Mouse (Mus musculus) MEL (cell line): ENCODE measurements around the gene Irak2. TPM values are rescaled to one million over a fixed set of nuclear protein-coding genes. Genes with fewer than 3 reads are reported as not detected.

Experiments used
- DNase-seq: peaks from one replicate; pipeline ENCODE4 v3.0.0; 2011; ENCODE audit warnings: low read depth, low spot score
- H3K27ac ChIP-seq: 2 replicates; pipeline ENCODE4 v1.5.1; 2012; ENCODE audit warnings: low read depth, mild to moderate bottlenecking, control low read depth, low read length, moderate library complexity; ENCODE audit not compliant: control insufficient read depth
- H3K27me3 ChIP-seq, 2 experiments: fragments of 150-350 bp in 1 of 2; sonication (generic) in 1 of 2; 2 replicates each; pipeline ENCODE4 v1.6.1; 2012; ENCODE audit warnings: low read length in 2 of 2, mild to moderate bottlenecking in 2 of 2, improper control_type of control experiment in 1 of 2, moderate library complexity in 1 of 2; ENCODE audit not compliant: insufficient read depth in 2 of 2, control insufficient read depth in 1 of 2
- H3K36me3 ChIP-seq, 2 experiments: 2 replicates each; pipeline ENCODE4 v1.6.1; 2012 to 2014; ENCODE audit warnings: low read length in 2 of 2, improper control_type of control experiment in 1 of 2, inconsistent platforms in 1 of 2, mild to moderate bottlenecking in 1 of 2; ENCODE audit not compliant: insufficient read depth in 2 of 2, control insufficient read depth in 1 of 2
- H3K4me1 ChIP-seq, 2 experiments: fragments of 150-350 bp in 1 of 2; sonication (generic) in 1 of 2; 2 replicates each; pipeline ENCODE4 v1.6.1; 2012; ENCODE audit warnings: low read length in 2 of 2, improper control_type of control experiment in 1 of 2, mild to moderate bottlenecking in 1 of 2; ENCODE audit not compliant: insufficient read depth in 2 of 2, control insufficient read depth in 1 of 2
- H3K4me3 ChIP-seq, 2 experiments: fragments of 150-350 bp in 1 of 2; sonication (generic) in 1 of 2; 2 replicates each; pipeline ENCODE4 v1.5.1; 2012; ENCODE audit warnings: low read depth in 2 of 2, low read length in 2 of 2, mild to moderate bottlenecking in 2 of 2, moderate library complexity in 2 of 2, control low read depth in 1 of 2, improper control_type of control experiment in 1 of 2; ENCODE audit not compliant: control insufficient read depth in 1 of 2, insufficient read depth in 1 of 2
- H3K79me2 ChIP-seq: 2 replicates; pipeline ENCODE4 v1.6.1; 2012; ENCODE audit warnings: mild to moderate bottlenecking, low read length, moderate library complexity; ENCODE audit not compliant: control insufficient read depth, poor library complexity, insufficient read depth
- H3K9ac ChIP-seq: 2 replicates; pipeline ENCODE4 v1.6.1; 2012; ENCODE audit warnings: low read depth, mild to moderate bottlenecking, control low read depth, low read length, moderate library complexity; ENCODE audit not compliant: control insufficient read depth, poor library complexity, severe bottlenecking
- H3K9me3 ChIP-seq: fragments of 150-350 bp; sonication (generic); replicated peaks from 2 replicates; pipeline ENCODE4 v1.6.1; 2012; ENCODE audit warnings: mild to moderate bottlenecking, low read length, improper control_type of control experiment, moderate library complexity; ENCODE audit not compliant: insufficient read depth
- BHLHE40 ChIP-seq: IDR thresholded peaks from 2 replicates; pipeline ENCODE4 v1.6.1; 2012; ENCODE audit warnings: low read depth, mild to moderate bottlenecking, inconsistent platforms, low read length, improper control_type of control experiment, borderline replicate concordance
- CHD1 ChIP-seq: IDR thresholded peaks from 2 replicates; pipeline ENCODE4 v1.6.1; 2012; ENCODE audit warnings: low read depth, mild to moderate bottlenecking, inconsistent platforms, low read length, improper control_type of control experiment
- CHD2 ChIP-seq: IDR thresholded peaks from 2 replicates; pipeline ENCODE4 v1.6.1; 2011; ENCODE audit warnings: low read length, improper control_type of control experiment
- CTCF ChIP-seq, 3 experiments: IDR thresholded peaks in 2 of 3; conservative IDR thresholded peaks in 1 of 3; 2 replicates each; pipeline ENCODE4 v1.5.1; 2011 to 2012; ENCODE audit warnings: low read length in 3 of 3, low read depth in 2 of 3, mild to moderate bottlenecking in 2 of 3, improper control_type of control experiment in 1 of 3, inconsistent platforms in 1 of 3, mixed read lengths in 1 of 3, moderate library complexity in 1 of 3; ENCODE audit not compliant: control insufficient read depth in 1 of 3, insufficient read depth in 1 of 3, poor library complexity in 1 of 3, severe bottlenecking in 1 of 3
- E2F4 ChIP-seq: IDR thresholded peaks from 2 replicates; pipeline ENCODE4 v1.6.1; 2011; ENCODE audit warnings: low read depth, low read length, improper control_type of control experiment, borderline replicate concordance
- ELF1 ChIP-seq: IDR thresholded peaks from 2 replicates; pipeline ENCODE4 v1.6.1; 2014; ENCODE audit warnings: low read depth, mild to moderate bottlenecking, inconsistent platforms, low read length, improper control_type of control experiment, moderate library complexity
- EP300 ChIP-seq, 2 experiments: IDR thresholded peaks; 2 replicates each; pipeline ENCODE4 v1.6.1; 2011; ENCODE audit warnings: improper control_type of control experiment in 2 of 2, low read length in 2 of 2, low read depth in 1 of 2, mild to moderate bottlenecking in 1 of 2
- ETS1 ChIP-seq: IDR thresholded peaks from 2 replicates; pipeline ENCODE4 v1.6.1; 2012; ENCODE audit warnings: low read depth, mild to moderate bottlenecking, inconsistent platforms, low read length, improper control_type of control experiment, moderate library complexity
- GATA1 ChIP-seq: IDR thresholded peaks from 2 replicates; pipeline ENCODE4 v1.6.1; 2011; ENCODE audit warnings: low read depth, low read length, improper control_type of control experiment
- JUND ChIP-seq: IDR thresholded peaks from 2 replicates; pipeline ENCODE4 v1.6.1; 2011; ENCODE audit warnings: low read depth, mild to moderate bottlenecking, improper control_type of control experiment, low read length
- KAT2A ChIP-seq: conservative IDR thresholded peaks from 2 replicates; pipeline ENCODE4 v1.6.1; 2012; ENCODE audit warnings: low read depth, low read length, improper control_type of control experiment, inconsistent platforms
- MAFK ChIP-seq: IDR thresholded peaks from 2 replicates; pipeline ENCODE4 v1.6.1; 2011; ENCODE audit warnings: low read depth, mild to moderate bottlenecking, low read length, improper control_type of control experiment, borderline replicate concordance
- MAZ ChIP-seq: IDR thresholded peaks from 2 replicates; pipeline ENCODE4 v1.6.1; 2012; ENCODE audit warnings: low read depth, mild to moderate bottlenecking, inconsistent platforms, low read length, improper control_type of control experiment
- MEF2A ChIP-seq: IDR thresholded peaks from 2 replicates; pipeline ENCODE4 v1.6.1; 2014; ENCODE audit warnings: low read depth, mild to moderate bottlenecking, inconsistent platforms, low read length, improper control_type of control experiment; ENCODE audit not compliant: poor library complexity, insufficient replicate concordance, severe bottlenecking; ENCODE audit errors: extremely low read depth
- MYB ChIP-seq: IDR thresholded peaks from 2 replicates; pipeline ENCODE4 v1.6.1; 2011; ENCODE audit warnings: mild to moderate bottlenecking, low read depth, low read length, improper control_type of control experiment
- NELFE ChIP-seq: IDR thresholded peaks from 2 replicates; pipeline ENCODE4 v1.6.1; 2011; ENCODE audit warnings: low read depth, low read length, improper control_type of control experiment
- POLR2A ChIP-seq, 2 experiments: IDR thresholded peaks; 2 replicates each; pipeline ENCODE4 v1.6.1; 2011 to 2012; ENCODE audit warnings: low read length in 2 of 2, mild to moderate bottlenecking in 2 of 2, control low read depth in 1 of 2, improper control_type of control experiment in 1 of 2, low read depth in 1 of 2, moderate library complexity in 1 of 2; ENCODE audit not compliant: control insufficient read depth in 1 of 2, insufficient read depth in 1 of 2, poor library complexity in 1 of 2
- POLR2AphosphoS2 ChIP-seq: IDR thresholded peaks from 2 replicates; pipeline ENCODE4 v1.6.1; 2011; ENCODE audit warnings: low read length, improper control_type of control experiment
- POLR2AphosphoS5 ChIP-seq: IDR thresholded peaks from 2 replicates; pipeline ENCODE4 v1.6.1; 2012; ENCODE audit warnings: low read depth, borderline replicate concordance, mild to moderate bottlenecking, inconsistent platforms, low read length, moderate library complexity, mixed read lengths
- SIN3A ChIP-seq: IDR thresholded peaks from 2 replicates; pipeline ENCODE4 v1.6.1; 2012; ENCODE audit warnings: low read length, improper control_type of control experiment, inconsistent platforms
- SMC3 ChIP-seq: IDR thresholded peaks from 2 replicates; pipeline ENCODE4 v1.6.1; 2011; ENCODE audit warnings: low read depth, low read length, improper control_type of control experiment
- TAL1 ChIP-seq: IDR thresholded peaks from 2 replicates; pipeline ENCODE4 v1.6.1; 2012; ENCODE audit warnings: mild to moderate bottlenecking, inconsistent platforms, low read length, moderate library complexity, mixed read lengths
- TCF12 ChIP-seq: IDR thresholded peaks from 2 replicates; pipeline ENCODE4 v1.6.1; 2014; ENCODE audit warnings: low read depth, mild to moderate bottlenecking, inconsistent platforms, low read length, improper control_type of control experiment, moderate library complexity
- UBTF ChIP-seq: IDR thresholded peaks from 2 replicates; pipeline ENCODE4 v1.6.1; 2012; ENCODE audit warnings: low read depth, mild to moderate bottlenecking, inconsistent platforms, low read length, improper control_type of control experiment, moderate library complexity, borderline replicate concordance; ENCODE audit not compliant: insufficient read depth
- USF1 ChIP-seq: IDR thresholded peaks from 2 replicates; pipeline ENCODE4 v1.6.1; 2014; ENCODE audit warnings: low read depth, mild to moderate bottlenecking, inconsistent platforms, low read length, improper control_type of control experiment, moderate library complexity
- USF2 ChIP-seq, 2 experiments: IDR thresholded peaks; 2 replicates each; pipeline ENCODE4 v1.6.1; 2011 to 2012; ENCODE audit warnings: improper control_type of control experiment in 2 of 2, low read length in 2 of 2, borderline replicate concordance in 1 of 2, inconsistent platforms in 1 of 2, low read depth in 1 of 2, mild to moderate bottlenecking in 1 of 2; ENCODE audit not compliant: insufficient read depth in 1 of 2
- ZC3H11A ChIP-seq: IDR thresholded peaks from 2 replicates; pipeline ENCODE4 v1.6.1; 2012; ENCODE audit warnings: low read depth, mild to moderate bottlenecking, inconsistent platforms, low read length, improper control_type of control experiment
- ZKSCAN1 ChIP-seq: IDR thresholded peaks from 2 replicates; pipeline ENCODE4 v1.6.1; 2012; ENCODE audit warnings: low read depth, mild to moderate bottlenecking, inconsistent platforms, low read length, improper control_type of control experiment, moderate library complexity
- ZMIZ1 ChIP-seq: IDR thresholded peaks from 2 replicates; pipeline ENCODE4 v1.6.1; 2012; ENCODE audit warnings: low read depth, mild to moderate bottlenecking, inconsistent platforms, low read length, improper control_type of control experiment, moderate library complexity
- ZNF384 ChIP-seq: IDR thresholded peaks from 2 replicates; pipeline ENCODE4 v1.6.1; 2012; ENCODE audit warnings: low read depth, mild to moderate bottlenecking, inconsistent platforms, low read length, improper control_type of control experiment
- polyA plus RNA-seq, 2 experiments: library from polyadenylated mRNA; stranded (reverse) in 1 of 2; unstranded in 1 of 2; fragments of >175 nt in 1 of 2; fragments of >200 nt in 1 of 2; gene quantifications; 2 replicates each; pipeline versions ENCODE4 v1.2.1 to v1.2.4; 2012; ENCODE audit warnings: low replicate concordance in 2 of 2, low read depth in 1 of 2; ENCODE audit not compliant: insufficient read length in 2 of 2, insufficient read depth in 1 of 2, missing spikeins in 1 of 2
- total RNA-seq: library from RNA; depleted of rRNA; stranded (reverse); fragments of 300-350 nt; gene quantifications from 2 replicates; pipeline ENCODE4 v1.2.3, GENCODE M21; 2012

Irak2 gene
- total and polyA plus RNA-seq, 3 experiments, result 5.2 to 6.8 TPM; not detected in 1

DNA sequence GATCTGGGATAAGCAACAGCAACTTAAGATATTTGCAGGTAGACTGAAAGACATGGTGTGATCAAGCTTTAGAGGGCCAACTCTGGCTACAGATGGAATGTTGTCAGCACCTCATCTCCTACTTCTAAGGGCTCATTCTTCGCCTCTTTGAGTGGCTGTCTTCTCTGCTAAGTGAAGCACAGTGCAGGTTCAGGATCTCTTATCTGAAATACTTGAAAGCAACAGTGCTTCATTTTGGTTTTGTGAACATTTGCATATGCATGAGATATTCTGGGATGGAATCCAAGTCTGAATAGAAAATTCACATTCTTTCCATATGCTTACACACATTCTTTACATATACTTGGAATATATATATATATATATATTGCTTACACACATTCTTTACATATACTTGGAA is 104.1 kb downstream of the Irak2 start:
- Histone ChIP-seq H3K36me3 (peaks cover 2 to 7% of the 10 kb centered on the region in 2 experiments; a peak in 2 of 4 replicates), H3K27ac (no peak overlapping the region), H3K4me3 (no peak overlapping the region), H3K79me2 (peaks cover 27% of the 10 kb centered on the region), H3K4me1 (peaks cover 0 to 9% of the 10 kb centered on the region in 2 experiments; a peak in 3 of 4 replicates), H3K9me3 (no peaks in the 10 kb centered on the region), H3K9ac (no peak overlapping the region), H3K27me3 (peaks cover 6 to 7% of the 10 kb centered on the region in 2 experiments)
- TF ChIP-seq USF1 (no peak), POLR2A (IDR thresholded peaks at IDR 0.05; ENCODE audit: control insufficient read depth in 1 of 2, insufficient read depth in 1 of 2, low read depth in 1 of 2, low read length in 2 of 2, poor library complexity in 1 of 2) (no peak), UBTF (no peak), CHD2 (no peak), POLR2AphosphoS2 (no peak), TAL1 (no peak), MAFK (no peak), EP300 (IDR thresholded peaks at IDR 0.05; ENCODE audit: low read depth in 1 of 2, low read length in 2 of 2) (no peak), MAZ (no peak), GATA1 (no peak), ZC3H11A (no peak), E2F4 (no peak), TCF12 (no peak), KAT2A (no peak), ZMIZ1 (no peak), NELFE (no peak), ZNF384 (no peak), SMC3 (no peak)
- no peak for DNase-seq

DNA sequence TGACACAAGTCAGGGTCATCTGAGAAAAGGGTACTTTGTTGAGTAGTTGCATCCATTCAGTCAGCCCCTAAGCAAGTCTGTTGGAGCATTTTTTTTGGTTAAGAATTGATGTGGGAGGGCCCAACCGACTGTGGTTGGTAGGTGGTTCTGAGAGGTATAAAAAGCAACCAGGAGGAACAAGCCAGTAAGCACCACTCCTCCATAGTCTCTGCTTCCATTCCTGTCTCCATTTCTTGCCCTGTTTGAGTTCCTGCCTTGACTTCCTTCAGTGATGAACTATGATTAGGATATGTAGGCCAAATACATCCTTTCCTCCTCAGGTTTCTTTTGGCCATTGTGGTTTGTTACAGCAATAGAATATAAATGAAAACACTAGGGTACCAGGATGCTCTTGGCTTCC is 104.8 kb downstream of the Irak2 start:
- peaks cover 22% of the 10 kb centered on the region for H3K79me2 ChIP-seq
- H3K9ac ChIP-seq, result no peak overlapping the region
- peaks cover 2 to 7% of the 10 kb centered on the region in 2 experiments; a peak in 2 of 4 replicates for H3K36me3 ChIP-seq
- TF ChIP-seq CHD1, result no peak
- TF ChIP-seq BHLHE40, result no peak
- no peak for TF ChIP-seq GATA1
- TF ChIP-seq EP300 (IDR thresholded peaks at IDR 0.05; ENCODE audit: low read depth in 1 of 2, low read length in 2 of 2), result no peak
- no peak for TF ChIP-seq SIN3A
- TF ChIP-seq MYB, result no peak
- TF ChIP-seq USF1, result no peak
- no peak for TF ChIP-seq USF2 (IDR thresholded peaks at IDR 0.05; ENCODE audit: borderline replicate concordance in 1 of 2, insufficient read depth in 1 of 2, low read depth in 1 of 2, low read length in 2 of 2)
- TF ChIP-seq MAFK, result no peak
- TF ChIP-seq ETS1, result no peak
- TF ChIP-seq UBTF, result no peak
- TF ChIP-seq MEF2A, result no peak
- TF ChIP-seq ZKSCAN1, result no peak
- no peak for TF ChIP-seq ZMIZ1
- no peak for TF ChIP-seq POLR2AphosphoS2
- TF ChIP-seq ZNF384, result no peak
- TF ChIP-seq POLR2AphosphoS5, result no peak
- no peak for TF ChIP-seq CTCF (IDR thresholded peaks at IDR 0.05 in 2 of 3, conservative IDR thresholded peaks at IDR 0.05 in 1 of 3; ENCODE audit: control insufficient read depth in 1 of 3, insufficient read depth in 1 of 3, low read depth in 2 of 3, low read length in 3 of 3, poor library complexity in 1 of 3, severe bottlenecking in 1 of 3)
- no peak for TF ChIP-seq ELF1
- no peak for TF ChIP-seq JUND
- H3K27me3 ChIP-seq, result peaks cover 6 to 8% of the 10 kb centered on the region in 2 experiments
- no peak overlapping the region for H3K4me3 ChIP-seq
- no peaks in the 10 kb centered on the region for H3K9me3 ChIP-seq
- DNase-seq, result no peak
- H3K27ac ChIP-seq, result no peak overlapping the region
- H3K4me1 ChIP-seq, result peaks cover 0 to 9% of the 10 kb centered on the region in 2 experiments; a peak in 3 of 4 replicates
